Mouse (Mus musculus): ENCODE measurements around the gene Hexa. TPM values are rescaled to one million over a fixed set of nuclear protein-coding genes. Genes with fewer than 3 reads are reported as not detected.

Hexa gene
- polyA plus RNA-seq, 1 experiment, result 81.2 TPM

GRCm38 (mm10) chr9:59522906-59523305 is 16.4 kb upstream of the Hexa start:
- no peak for TF ChIP-seq POLR2A (IDR thresholded peaks at IDR 0.05; ENCODE audit: low read depth, low read length)
- no peak for TF ChIP-seq CTCF (IDR thresholded peaks at IDR 0.05; ENCODE audit: extremely low read depth, insufficient read length, insufficient replicate concordance, low read depth, low read length)
- WGBS, result 38% methylated on average over 4 of the region's 4 CpGs
- Histone ChIP-seq H3K4me1 (ENCODE audit: control insufficient read depth, insufficient read depth, insufficient read length, low read length) (no peaks in the 10 kb centered on the region), H3K27ac (ENCODE audit: insufficient read depth, low read depth, low read length) (no peak overlapping the region), H3K27me3 (ENCODE audit: control insufficient read depth, insufficient read depth, low read length) (no peaks in the 10 kb centered on the region), H3K4me3 (ENCODE audit: low read depth, low read length) (no peak overlapping the region), H3K36me3 (ENCODE audit: control insufficient read depth, insufficient read depth, low read length) (no peaks in the 10 kb centered on the region)

- 54% methylated on average over 6 of the region's 6 CpGs for WGBS
- Histone ChIP-seq H3K27me3 (ENCODE audit: control insufficient read depth, insufficient read depth, low read length) (no peaks in the 10 kb centered on the region), H3K4me3 (ENCODE audit: low read depth, low read length) (no peak overlapping the region), H3K27ac (ENCODE audit: insufficient read depth, low read depth, low read length) (no peak overlapping the region), H3K36me3 (ENCODE audit: control insufficient read depth, insufficient read depth, low read length) (no peaks in the 10 kb centered on the region), H3K4me1 (ENCODE audit: control insufficient read depth, insufficient read depth, insufficient read length, low read length) (no peaks in the 10 kb centered on the region)
- TF ChIP-seq POLR2A (IDR thresholded peaks at IDR 0.05; ENCODE audit: low read depth, low read length) (no peak), CTCF (IDR thresholded peaks at IDR 0.05; ENCODE audit: extremely low read depth, insufficient read length, insufficient replicate concordance, low read depth, low read length) (no peak)
Measured at GRCm38 (mm10) chr9:59526727-59527126, 12.6 kb upstream of the Hexa start.

DNA sequence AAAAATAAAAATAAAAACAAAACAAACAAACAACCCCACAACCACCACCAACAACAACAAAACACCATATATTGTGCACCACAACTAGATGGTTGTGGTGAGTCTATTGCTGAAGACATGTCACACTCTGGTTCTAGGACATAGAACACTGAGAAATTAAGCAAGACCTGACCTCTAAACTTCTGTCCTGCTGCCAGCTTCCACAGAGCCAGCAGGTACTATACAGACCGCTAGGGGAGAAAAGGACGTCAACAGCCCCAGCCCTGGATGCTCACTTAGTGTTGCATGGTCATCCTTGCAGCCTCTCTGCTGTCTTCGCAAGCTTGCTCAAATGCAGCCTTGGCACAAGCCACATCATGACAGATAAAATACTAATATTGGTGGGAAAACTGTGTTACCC is 11.8 kb upstream of the Hexa start:
- 85% methylated on average over 3 of the region's 3 CpGs for WGBS
- H3K27ac ChIP-seq (ENCODE audit: insufficient read depth, low read depth, low read length), result no peak overlapping the region
- TF ChIP-seq POLR2A (IDR thresholded peaks at IDR 0.05; ENCODE audit: low read depth, low read length) (no peak), CTCF (IDR thresholded peaks at IDR 0.05; ENCODE audit: extremely low read depth, insufficient read length, insufficient replicate concordance, low read depth, low read length) (no peak)

GRCm38 (mm10) chr9:59528274-59528673 is 11.1 kb upstream of the Hexa start:
- WGBS, result 89% methylated on average over 2 of the region's 2 CpGs
- Histone ChIP-seq H3K4me1 (ENCODE audit: control insufficient read depth, insufficient read depth, insufficient read length, low read length) (no peaks in the 10 kb centered on the region), H3K4me3 (ENCODE audit: low read depth, low read length) (no peak overlapping the region), H3K36me3 (ENCODE audit: control insufficient read depth, insufficient read depth, low read length) (no peaks in the 10 kb centered on the region), H3K27me3 (ENCODE audit: control insufficient read depth, insufficient read depth, low read length) (no peaks in the 10 kb centered on the region), H3K27ac (ENCODE audit: insufficient read depth, low read depth, low read length) (no peak overlapping the region)
- TF ChIP-seq POLR2A (IDR thresholded peaks at IDR 0.05; ENCODE audit: low read depth, low read length) (no peak), CTCF (IDR thresholded peaks at IDR 0.05; ENCODE audit: extremely low read depth, insufficient read length, insufficient replicate concordance, low read depth, low read length) (no peak)

More for the DNA sequence above, 11.8 kb upstream of the Hexa start:
- H3K36me3 ChIP-seq (ENCODE audit: control insufficient read depth, insufficient read depth, low read length), result no peaks in the 10 kb centered on the region
- H3K4me1 ChIP-seq (ENCODE audit: control insufficient read depth, insufficient read depth, insufficient read length, low read length), result no peaks in the 10 kb centered on the region
- no peak overlapping the region for H3K4me3 ChIP-seq (ENCODE audit: low read depth, low read length)
- no peaks in the 10 kb centered on the region for H3K27me3 ChIP-seq (ENCODE audit: control insufficient read depth, insufficient read depth, low read length)

DNA sequence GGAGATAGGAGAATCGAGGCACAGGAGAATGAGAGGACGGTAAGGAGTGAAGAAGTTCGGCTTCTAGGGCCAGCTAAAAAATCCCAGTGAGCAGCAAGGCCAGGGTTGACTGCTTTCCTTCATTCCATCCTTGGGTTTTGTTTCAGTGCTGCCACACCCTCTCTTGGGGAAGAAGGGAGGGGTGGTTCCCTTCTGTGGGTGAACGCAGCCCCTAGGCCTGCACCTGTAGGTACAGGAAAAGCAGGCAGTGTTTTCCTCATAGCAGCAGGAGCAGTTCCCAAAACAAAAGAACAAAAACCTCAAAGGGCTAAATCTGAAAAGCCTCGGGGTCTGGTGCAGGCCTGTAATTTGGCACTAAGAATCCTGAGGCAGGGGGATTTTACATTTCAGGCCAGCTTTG is 7.7 kb upstream of the Hexa start:
- Histone ChIP-seq H3K27me3 (ENCODE audit: control insufficient read depth, insufficient read depth, low read length) (no peaks in the 10 kb centered on the region), H3K4me1 (ENCODE audit: control insufficient read depth, insufficient read depth, insufficient read length, low read length) (no peaks in the 10 kb centered on the region), H3K4me3 (ENCODE audit: low read depth, low read length) (no peak overlapping the region), H3K36me3 (ENCODE audit: control insufficient read depth, insufficient read depth, low read length) (no peaks in the 10 kb centered on the region), H3K27ac (ENCODE audit: insufficient read depth, low read depth, low read length) (no peak overlapping the region)
- TF ChIP-seq POLR2A (IDR thresholded peaks at IDR 0.05; ENCODE audit: low read depth, low read length), result no peak
- 61% methylated on average over 5 of the region's 5 CpGs for WGBS

GRCm38 (mm10) chr9:59533422-59533821 is 5.9 kb upstream of the Hexa start:
- peaks cover 4% of the 10 kb centered on the region; the same call in 1 of the 2 replicates for H3K4me1 ChIP-seq (ENCODE audit: control insufficient read depth, insufficient read depth, insufficient read length, low read length)
- WGBS, result 60% methylated on average over 2 of the region's 2 CpGs

DNA sequence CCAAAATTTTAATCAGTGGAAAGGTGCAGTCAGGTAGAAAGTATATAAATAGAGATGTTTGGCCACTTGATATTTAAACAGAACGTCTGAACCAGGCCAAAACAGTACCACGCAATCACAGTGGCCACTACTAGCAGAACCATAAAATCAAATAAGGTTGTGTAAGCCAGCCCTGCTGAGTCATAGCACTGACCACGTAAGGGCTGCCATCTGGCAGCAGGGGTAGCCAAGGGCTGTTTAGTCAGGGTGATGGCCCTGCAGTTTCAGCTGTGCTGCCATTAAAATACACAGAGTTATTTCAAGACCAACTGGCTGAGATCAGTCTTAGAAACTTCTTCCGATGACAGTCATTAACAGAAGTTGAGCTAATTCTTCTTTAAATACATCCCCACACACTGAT is 5.5 kb upstream of the Hexa start:
- no peak overlapping the region for H3K4me3 ChIP-seq (ENCODE audit: low read depth, low read length)

More at GRCm38 (mm10) chr9:59533422-59533821, 5.9 kb upstream of the Hexa start:
- Histone ChIP-seq H3K27ac (ENCODE audit: insufficient read depth, low read depth, low read length) (no peak overlapping the region), H3K36me3 (ENCODE audit: control insufficient read depth, insufficient read depth, low read length) (no peaks in the 10 kb centered on the region), H3K27me3 (ENCODE audit: control insufficient read depth, insufficient read depth, low read length) (no peaks in the 10 kb centered on the region), H3K4me3 (ENCODE audit: low read depth, low read length) (no peak overlapping the region)
- TF ChIP-seq CTCF (IDR thresholded peaks at IDR 0.05; ENCODE audit: extremely low read depth, insufficient read length, insufficient replicate concordance, low read depth, low read length), result no peak
- no peak for TF ChIP-seq POLR2A (IDR thresholded peaks at IDR 0.05; ENCODE audit: low read depth, low read length)

DNA sequence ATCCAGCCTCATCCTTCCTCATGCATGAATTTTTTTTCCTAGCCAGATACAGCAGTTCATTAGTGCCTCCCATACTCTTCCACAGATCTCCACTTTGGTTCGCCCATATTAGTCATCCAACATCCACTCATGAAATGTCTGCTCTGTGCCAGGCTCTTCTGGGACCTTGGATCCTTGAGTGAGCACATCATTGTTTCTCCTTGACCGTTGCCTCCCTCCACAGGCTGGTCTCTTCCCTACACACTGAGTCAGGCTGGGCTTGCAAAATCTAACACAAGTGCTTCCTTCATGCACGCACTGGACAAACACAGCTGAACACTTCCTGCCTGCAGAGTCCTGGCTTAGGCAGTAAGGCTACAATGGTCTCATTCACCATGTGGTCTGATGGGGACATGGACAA is 1.7 kb upstream of the Hexa start:
- WGBS, result 59% methylated on average over 3 of the region's 3 CpGs
- TF ChIP-seq POLR2A (IDR thresholded peaks at IDR 0.05; ENCODE audit: low read depth, low read length), result no peak
- TF ChIP-seq CTCF (IDR thresholded peaks at IDR 0.05; ENCODE audit: extremely low read depth, insufficient read length, insufficient replicate concordance, low read depth, low read length), result no peak
- peaks cover 13% of the 10 kb centered on the region; the same call in 1 of the 2 replicates for H3K4me1 ChIP-seq (ENCODE audit: control insufficient read depth, insufficient read depth, insufficient read length, low read length)
- H3K4me3 ChIP-seq (ENCODE audit: low read depth, low read length), result no peak overlapping the region
- no peaks in the 10 kb centered on the region for H3K36me3 ChIP-seq (ENCODE audit: control insufficient read depth, insufficient read depth, low read length)
- no peaks in the 10 kb centered on the region for H3K27me3 ChIP-seq (ENCODE audit: control insufficient read depth, insufficient read depth, low read length)
- H3K27ac ChIP-seq (ENCODE audit: insufficient read depth, low read depth, low read length), result no peak overlapping the region

More for the DNA sequence above, 5.5 kb upstream of the Hexa start:
- no peaks in the 10 kb centered on the region for H3K36me3 ChIP-seq (ENCODE audit: control insufficient read depth, insufficient read depth, low read length)
- H3K4me1 ChIP-seq (ENCODE audit: control insufficient read depth, insufficient read depth, insufficient read length, low read length), result peaks cover 4% of the 10 kb centered on the region; the same call in 1 of the 2 replicates
- H3K27ac ChIP-seq (ENCODE audit: insufficient read depth, low read depth, low read length), result no peak overlapping the region
- no peak for TF ChIP-seq CTCF (IDR thresholded peaks at IDR 0.05; ENCODE audit: extremely low read depth, insufficient read length, insufficient replicate concordance, low read depth, low read length)
- no peak for TF ChIP-seq POLR2A (IDR thresholded peaks at IDR 0.05; ENCODE audit: low read depth, low read length)
- 66% methylated on average over 4 of the region's 4 CpGs for WGBS
- no peaks in the 10 kb centered on the region for H3K27me3 ChIP-seq (ENCODE audit: control insufficient read depth, insufficient read depth, low read length)
